Mouse (Mus musculus) CD4-positive helper T cell, adult 2 months (primary cell): Measurements from ENCODE around the gene Tada2b.
A peak's percentile ranks its signal among the peaks of the same experiment; 100 is the strongest.

Experiments
- DNase-seq: peaks from one replicate; pipeline ENCODE4 v3.0.0-alpha.2; 2012; ENCODE audit warnings: low read depth, missing footprints, low spot score

Tada2b gene

GRCm38 (mm10) chr5:36484171-36484990 lies at the start of gene Tada2b, which contains the start of gene Ccdc96:
Tada2b (minus strand) TSS chr5:36484285.
Ccdc96 (plus strand) TSS chr5:36484588.
- DNase-seq, result peak; percentile 99

GRCm38 (mm10) chr5:36530129-36530751 lies 46.2 kb upstream of the Tada2b start:
- DNase-seq, result peak; percentile 54

- DNase-seq, result no peak
Measured at GRCm38 (mm10) chr5:36529698-36530097, 45.6 kb upstream of the Tada2b start.

- DNase-seq, result no peak
Measured at GRCm38 (mm10) chr5:36526921-36527320, 42.8 kb upstream of the Tada2b start.

- DNase-seq, result no peak
Measured at GRCm38 (mm10) chr5:36526274-36526673, 42.2 kb upstream of the Tada2b start.

- no peak for DNase-seq
Measured at GRCm38 (mm10) chr5:36525216-36525615, 41.1 kb upstream of the Tada2b start.

DNA sequence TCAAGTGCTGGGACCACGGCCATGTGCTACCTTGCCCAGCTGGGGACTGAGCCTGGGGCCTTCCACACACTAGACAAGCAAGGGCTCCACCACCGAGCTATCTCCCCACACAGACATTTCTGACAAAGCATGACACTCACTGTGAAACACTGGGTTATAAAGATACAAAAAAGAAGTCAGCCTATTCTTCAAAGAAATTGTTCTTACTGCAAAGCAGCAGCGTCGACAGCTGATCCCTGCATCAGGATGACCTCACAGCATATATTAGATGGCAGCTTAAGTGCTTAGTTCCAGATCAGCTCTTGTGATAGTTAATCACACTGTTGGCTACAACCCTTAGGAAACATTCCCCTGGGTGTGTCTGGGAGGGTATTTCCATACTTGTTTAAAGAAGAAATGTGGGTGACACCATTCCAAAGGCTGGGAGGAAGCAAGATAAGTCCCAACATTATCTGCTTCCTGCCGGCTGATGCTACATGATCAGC lies 39.2 kb upstream of the Tada2b start:
- DNase-seq, result no peak

GRCm38 (mm10) chr5:36522782-36523181 lies 38.7 kb upstream of the Tada2b start:
- DNase-seq, result no peak

DNA sequence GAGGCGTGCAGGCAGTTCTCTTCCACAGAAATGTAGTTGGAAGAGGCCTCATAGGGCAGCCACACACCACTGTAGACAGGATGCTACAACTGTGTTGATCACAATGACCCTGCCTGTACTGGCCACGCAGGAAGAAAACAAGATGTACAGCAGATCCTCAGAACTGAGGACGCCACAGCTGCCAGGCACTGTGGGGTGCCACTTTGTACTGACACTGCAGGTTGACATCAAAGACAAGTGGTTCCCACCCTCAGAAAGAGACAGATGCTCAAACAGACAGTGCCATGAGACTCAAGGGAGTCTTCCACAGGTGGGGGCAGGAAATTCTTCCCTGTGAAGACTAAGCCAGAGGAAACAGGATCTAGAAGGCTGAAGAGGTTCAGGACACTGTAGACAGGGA lies 35.7 kb upstream of the Tada2b start:
- DNase-seq, result no peak

- DNase-seq, result no peak
Measured at GRCm38 (mm10) chr5:36517596-36517995, 33.5 kb upstream of the Tada2b start.

GRCm38 (mm10) chr5:36515558-36515957 lies 31.5 kb upstream of the Tada2b start:
- no peak for DNase-seq

DNA sequence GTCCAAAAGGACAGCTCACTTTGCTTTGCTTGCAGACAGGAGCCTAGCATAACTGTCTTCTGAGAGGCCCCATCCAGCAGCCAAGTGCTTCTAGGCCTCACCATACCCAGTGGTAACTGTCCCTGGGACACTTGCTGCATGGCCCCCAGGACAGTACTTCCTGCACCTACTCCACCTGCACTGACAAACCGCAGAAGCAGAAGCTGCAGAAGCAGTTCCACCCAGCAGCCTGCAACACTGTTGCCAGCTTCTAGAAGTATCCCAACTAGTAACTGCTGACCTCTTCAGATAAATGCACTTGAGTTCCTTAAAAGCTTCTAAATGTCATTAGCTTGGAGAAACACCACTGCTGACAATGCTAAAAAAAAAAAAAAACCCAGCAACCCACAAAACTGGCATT lies 31.0 kb upstream of the Tada2b start:
- no peak for DNase-seq

GRCm38 (mm10) chr5:36510956-36511355 lies 26.9 kb upstream of the Tada2b start:
- DNase-seq, result no peak

- no peak for DNase-seq
Measured at GRCm38 (mm10) chr5:36508351-36508750, 24.3 kb upstream of the Tada2b start.

DNA sequence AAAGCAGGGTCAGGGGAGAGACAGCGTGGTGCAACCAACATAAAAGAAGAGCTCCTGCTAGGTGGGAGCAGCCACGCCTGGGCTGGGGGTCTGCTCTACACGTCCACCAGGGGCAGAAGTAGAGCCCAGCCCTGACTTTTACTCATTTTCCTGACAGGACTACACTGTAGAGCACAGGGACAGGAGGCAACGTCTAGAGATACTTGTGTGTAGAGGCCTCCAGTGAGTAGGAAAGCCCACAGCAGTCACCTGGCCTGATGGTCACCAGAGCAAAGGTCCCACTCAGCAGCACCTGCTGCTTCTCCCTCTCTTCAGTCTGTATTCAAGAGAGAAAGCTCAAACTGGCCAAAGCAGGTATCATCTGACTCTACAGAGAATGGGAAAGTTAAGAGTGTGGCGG lies 21.6 kb upstream of the Tada2b start:
- DNase-seq, result no peak

- DNase-seq, result no peak
Measured at GRCm38 (mm10) chr5:36505235-36505634, 21.1 kb upstream of the Tada2b start.

DNA sequence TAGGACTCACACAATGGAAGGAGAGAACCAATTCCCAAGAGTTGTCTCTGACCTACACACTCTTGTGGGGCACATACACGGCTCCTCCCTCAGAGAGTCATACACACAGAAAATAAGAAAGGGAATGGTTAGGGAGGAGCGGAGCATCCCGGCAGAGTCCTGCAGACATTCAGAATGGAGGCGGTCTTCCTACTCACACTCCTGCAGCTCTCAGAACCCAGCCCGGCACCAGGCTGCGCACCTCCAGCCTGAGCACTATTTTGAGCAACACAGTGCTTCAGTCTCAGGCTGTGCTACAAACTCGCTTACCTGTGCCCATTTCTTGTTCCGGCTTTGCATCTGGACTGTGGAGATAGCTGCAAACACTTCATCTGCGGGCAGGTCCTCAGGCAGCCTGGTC lies 10.6 kb upstream of the Tada2b start:
- no peak for DNase-seq

DNA sequence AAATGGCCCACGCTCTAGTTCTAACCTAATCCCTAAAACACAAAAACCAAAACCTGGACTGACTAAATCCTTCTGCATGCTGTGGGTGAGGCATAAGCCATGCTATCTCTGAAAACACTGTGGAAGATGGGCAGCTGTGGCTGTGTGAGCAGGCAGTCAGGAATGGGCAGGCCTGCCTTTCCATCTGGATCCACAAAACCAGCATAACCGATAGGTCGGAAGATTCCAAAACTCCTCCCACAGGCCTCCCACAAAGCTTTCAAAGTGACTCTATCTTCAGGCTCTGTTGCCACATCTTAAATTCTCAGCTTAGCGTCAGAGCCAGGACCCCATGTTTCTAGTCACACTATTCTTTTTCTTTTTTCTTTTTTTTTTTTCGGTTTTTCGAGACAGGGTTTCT lies 9.8 kb upstream of the Tada2b start:
- DNase-seq, result no peak

- DNase-seq, result peak; percentile 32
Measured at GRCm38 (mm10) chr5:36489225-36489624, 5.1 kb upstream of the Tada2b start.

GRCm38 (mm10) chr5:36485306-36485705 lies 1.2 kb upstream of the Tada2b start:
- DNase-seq, result peak; percentile 24

DNA sequence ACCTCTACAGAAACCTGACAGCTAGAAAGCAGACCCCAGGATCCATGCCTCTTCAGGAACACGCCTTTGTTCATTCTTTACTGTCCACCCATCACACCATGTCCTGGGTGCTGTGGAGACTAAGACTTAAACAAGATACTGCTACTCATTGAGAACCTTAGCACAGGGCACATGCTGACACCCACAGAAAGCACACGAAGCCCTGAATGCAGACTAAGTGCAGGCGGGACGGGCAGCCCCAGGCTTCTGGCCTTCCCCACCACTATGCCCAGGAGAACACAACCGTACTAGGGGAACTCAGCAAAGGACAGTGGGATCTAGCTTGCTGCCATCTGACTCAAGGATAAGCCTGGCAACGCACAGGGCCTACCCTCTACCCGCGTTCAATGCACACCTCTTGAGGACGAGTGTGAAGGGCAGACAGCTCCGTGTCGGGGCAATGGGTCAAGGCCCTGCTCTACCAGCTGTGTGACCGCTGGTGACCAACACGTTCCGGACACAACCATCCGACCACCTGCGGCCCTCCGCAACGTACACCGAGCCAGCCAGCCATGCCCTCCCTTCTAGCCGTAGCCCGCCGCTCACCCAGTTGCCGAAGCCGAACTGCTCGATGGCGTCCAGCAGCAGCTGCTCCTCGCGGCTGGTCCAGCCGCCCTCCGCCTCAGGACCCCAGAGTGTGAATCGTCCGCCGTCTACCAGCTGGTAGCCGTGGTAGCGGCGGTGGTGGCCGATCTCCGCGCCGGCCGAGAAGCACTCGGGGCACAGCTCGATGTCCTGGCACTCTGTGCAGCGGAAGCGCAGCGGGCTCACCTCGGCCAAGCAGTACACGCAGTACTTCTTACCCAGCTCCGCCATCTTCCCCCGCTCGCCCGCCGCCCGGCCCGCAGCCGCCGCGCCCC lies 633 bp downstream of the Tada2b start:
- DNase-seq, result peak; percentile 68

DNA sequence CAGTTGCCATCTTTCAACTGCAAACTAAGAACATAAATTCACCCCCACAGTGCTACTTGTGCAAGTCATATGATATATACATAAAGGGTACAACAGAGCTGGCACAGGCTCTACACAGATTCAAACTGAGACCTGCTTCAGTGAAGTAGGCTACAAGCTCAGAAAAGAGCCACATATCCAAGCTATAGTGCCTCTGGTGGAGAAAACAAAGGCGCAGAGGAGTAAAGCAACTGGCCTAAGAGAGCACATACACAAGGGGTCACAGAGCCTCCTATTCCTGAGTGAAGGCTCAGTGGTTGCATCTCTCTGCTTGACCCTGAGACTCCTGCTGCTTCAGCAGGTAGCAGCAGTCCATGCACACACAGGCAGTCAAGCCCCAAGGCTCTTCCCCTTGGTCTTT lies 3.0 kb downstream of the Tada2b start:
- DNase-seq, result no peak
